Mouse (Mus musculus) embryonic facial prominence, embryonic 10.5 days (tissue): ENCODE results near the gene Lasp1. TPM values are rescaled to one million over a fixed set of nuclear protein-coding genes. Genes with fewer than 3 reads are reported as not detected.
"Not testable (repeated sequence)": the region's sequence is repeated elsewhere in the genome, so short reads cannot be mapped to it uniquely, and the experiment has no call there.

Experiments
- DNase-seq: peaks from one replicate; pipeline ENCODE4 v3.0.0-alpha.2; 2017; ENCODE audit warnings: low spot score
- H3K27ac ChIP-seq: fragments of 300-500 bp; sonication (generic); replicated peaks from 2 replicates; pipeline ENCODE4 v1.5.1; 2016; ENCODE audit warnings: mild to moderate bottlenecking
- H3K27me3 ChIP-seq: fragments of 300-500 bp; sonication (generic); replicated peaks from 2 replicates; pipeline ENCODE4 v1.6.1; 2016; ENCODE audit warnings: low read depth, mild to moderate bottlenecking; ENCODE audit not compliant: poor library complexity, severe bottlenecking
- H3K36me3 ChIP-seq: fragments of 300-500 bp; sonication (generic); replicated peaks from 2 replicates; pipeline ENCODE4 v1.6.1; 2016; ENCODE audit warnings: mild to moderate bottlenecking, moderate library complexity
- H3K4me1 ChIP-seq: fragments of 300-500 bp; sonication (generic); 2 replicates; pipeline ENCODE4 v1.6.1; 2016
- H3K4me3 ChIP-seq: fragments of 300-500 bp; sonication (generic); 2 replicates; pipeline ENCODE4 v1.5.1; 2016; ENCODE audit warnings: mild to moderate bottlenecking, moderate library complexity
- H3K9me3 ChIP-seq: fragments of 300-500 bp; sonication (generic); 2 replicates; pipeline ENCODE4 v1.6.1; 2016; ENCODE audit warnings: mild to moderate bottlenecking
- WGBS: fragments of 180-500 bp; shearing (Covaris S2); methylation state at CpG from one replicate; pipeline ENCODE4 v1.1.7; 2016; 5-methylcytosine and 5-hydroxymethylcytosine counted together
- polyA plus RNA-seq: library from polyadenylated mRNA; unstranded; fragments of >200 nt; fragmentation: Nextera tagmentation; extraction: Ambion mirVana; gene quantifications from 2 replicates; pipeline ENCODE4 v1.2.1, GENCODE M21; 2016

The Lasp1 gene
- polyA plus RNA-seq, 1 experiment from 2014 or later: 98.7 TPM

DNA sequence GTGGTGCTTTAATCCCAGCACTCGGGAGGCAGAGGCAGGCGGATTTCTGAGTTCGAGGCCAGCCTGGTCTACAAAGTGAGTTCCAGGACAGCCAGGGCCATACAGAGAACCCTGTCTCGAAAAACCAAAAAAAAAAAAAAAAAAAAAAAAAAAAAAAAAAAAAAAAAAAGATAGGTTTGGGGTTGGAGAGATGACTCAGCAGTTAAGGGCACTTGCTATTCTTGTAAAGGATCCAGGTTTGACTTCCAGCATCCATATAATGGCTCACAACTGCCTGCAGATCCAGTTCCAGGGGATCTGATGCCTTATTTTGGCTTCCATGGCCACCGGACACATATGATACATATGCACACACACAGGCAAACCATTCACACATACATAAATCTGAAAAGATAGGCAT is 73.6 kb downstream of the Lasp1 start:
- not testable (repeated sequence) for H3K4me1 ChIP-seq, DNase-seq, H3K36me3 ChIP-seq, H3K27ac ChIP-seq, H3K9me3 ChIP-seq, H3K4me3 ChIP-seq, H3K27me3 ChIP-seq
- 85% methylated on average over 5 of the region's 5 CpGs for WGBS

DNA sequence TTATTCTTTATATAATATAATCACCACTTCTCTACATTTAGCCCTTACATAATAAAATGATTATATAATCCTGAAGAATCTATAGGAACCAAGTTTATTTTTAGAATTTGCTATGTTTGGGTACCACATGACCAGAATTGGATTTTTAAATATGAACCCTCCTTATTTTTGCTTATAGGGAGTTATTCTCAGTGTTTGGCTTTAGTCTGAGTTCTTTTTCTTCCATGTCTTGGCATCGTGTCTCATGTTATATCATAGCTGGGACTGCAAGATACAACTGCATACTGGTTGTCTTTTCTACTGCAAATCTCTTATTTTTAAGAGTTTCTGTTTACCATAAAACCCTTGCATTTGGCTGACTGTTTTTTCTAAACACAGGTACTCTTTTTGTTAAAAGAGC is 75.6 kb downstream of the Lasp1 start:
- Histone ChIP-seq H3K36me3 (no peaks in the 10 kb centered on the region), H3K4me3 (no peak overlapping the region), H3K27ac (no peak overlapping the region), H3K9me3 (0 out of 2 replicates have a peak, but pooled peaks cover 2% of the 10 kb centered on the region), H3K27me3 (no peaks in the 10 kb centered on the region), H3K4me1 (no peaks in the 10 kb centered on the region)
- WGBS: 87% methylated on average over 1 of the region's 1 CpGs
- DNase-seq: no peak

DNA sequence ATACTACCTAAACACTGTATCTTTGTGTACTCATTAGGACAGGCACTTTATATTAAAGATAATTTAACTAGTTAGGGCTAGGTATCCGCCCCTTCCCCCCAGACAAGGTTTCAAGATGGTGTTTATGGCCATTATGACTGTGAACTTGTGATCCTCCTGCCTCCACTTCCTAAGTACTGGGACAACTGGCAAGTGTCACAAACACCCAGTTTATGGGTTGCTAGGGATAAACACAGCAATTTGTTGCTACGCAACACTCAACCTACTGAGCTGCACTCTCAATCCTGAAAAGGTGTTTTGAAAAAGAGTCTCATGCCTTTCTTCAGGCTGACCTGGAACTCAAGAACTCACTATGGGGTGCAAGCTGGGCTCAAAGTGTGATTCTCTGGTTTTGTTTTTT is 78.5 kb downstream of the Lasp1 start:
- DNase-seq: no peak
- WGBS: 85% methylated on average over 2 of the region's 2 CpGs
- H3K4me1 ChIP-seq: no peaks in the 10 kb centered on the region
- no peaks in the 10 kb centered on the region for H3K27me3 ChIP-seq
- no peak overlapping the region for H3K4me3 ChIP-seq
- no peaks in the 10 kb centered on the region for H3K9me3 ChIP-seq
- H3K36me3 ChIP-seq: no peaks in the 10 kb centered on the region
- H3K27ac ChIP-seq: no peak overlapping the region

DNA sequence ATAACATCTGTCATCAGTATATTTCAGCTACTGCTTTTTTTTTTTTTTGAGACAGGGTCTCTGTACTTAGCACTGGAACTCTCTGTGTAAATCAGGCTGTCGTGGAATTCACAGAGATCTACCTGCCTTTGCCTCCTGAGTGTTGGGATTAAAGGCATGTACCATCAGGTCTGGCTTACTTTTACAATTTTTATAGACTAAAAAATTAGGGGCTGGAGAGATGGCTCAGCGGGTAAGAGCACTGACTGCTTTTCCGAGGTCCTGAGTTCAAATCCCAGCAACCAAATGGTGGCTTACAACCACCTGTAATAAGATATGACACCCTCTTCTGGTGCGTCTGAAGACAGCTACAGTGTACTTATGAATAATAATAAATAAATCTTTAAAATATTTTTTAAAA is 81.6 kb downstream of the Lasp1 start:
- 90% methylated on average over 4 of the region's 4 CpGs for WGBS
- Histone ChIP-seq H3K27ac (no peak overlapping the region), H3K4me1 (no peaks in the 10 kb centered on the region)

DNA sequence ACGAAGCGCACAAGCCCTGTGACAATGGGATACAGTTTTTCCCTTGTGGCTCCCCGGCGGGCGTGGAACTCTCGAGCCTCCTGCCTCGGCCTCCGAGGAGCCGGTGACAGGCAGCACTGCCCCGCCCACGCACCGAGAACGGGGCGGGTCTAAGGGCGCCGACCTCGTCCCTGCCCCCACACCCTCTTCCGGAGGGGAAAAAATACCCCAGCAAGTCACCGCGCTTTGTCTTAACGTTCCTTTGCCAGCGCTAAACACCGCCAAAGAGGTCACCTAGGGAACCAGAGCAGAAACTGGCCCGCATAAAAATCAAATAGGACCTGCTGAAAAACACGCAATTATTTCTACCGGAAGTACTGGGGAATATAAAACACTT is 84.7 kb downstream of the Lasp1 start:
- peak overlapping the region; percentile 68 for H3K4me3 ChIP-seq
- DNase-seq: peak; percentile 81
- H3K27me3 ChIP-seq: no peaks in the 10 kb centered on the region
- H3K36me3 ChIP-seq: no peaks in the 10 kb centered on the region
- H3K4me1 ChIP-seq: no peaks in the 10 kb centered on the region
- H3K27ac ChIP-seq: peak overlapping the region; percentile 89
- H3K9me3 ChIP-seq: no peaks in the 10 kb centered on the region
- WGBS: 5% methylated on average over 26 of the region's 26 CpGs

More for the DNA sequence above, 81.6 kb downstream of the Lasp1 start:
- DNase-seq: no peak
- Histone ChIP-seq H3K9me3 (no peaks in the 10 kb centered on the region), H3K27me3 (no peaks in the 10 kb centered on the region), H3K4me3 (no peak overlapping the region), H3K36me3 (no peaks in the 10 kb centered on the region)

DNA sequence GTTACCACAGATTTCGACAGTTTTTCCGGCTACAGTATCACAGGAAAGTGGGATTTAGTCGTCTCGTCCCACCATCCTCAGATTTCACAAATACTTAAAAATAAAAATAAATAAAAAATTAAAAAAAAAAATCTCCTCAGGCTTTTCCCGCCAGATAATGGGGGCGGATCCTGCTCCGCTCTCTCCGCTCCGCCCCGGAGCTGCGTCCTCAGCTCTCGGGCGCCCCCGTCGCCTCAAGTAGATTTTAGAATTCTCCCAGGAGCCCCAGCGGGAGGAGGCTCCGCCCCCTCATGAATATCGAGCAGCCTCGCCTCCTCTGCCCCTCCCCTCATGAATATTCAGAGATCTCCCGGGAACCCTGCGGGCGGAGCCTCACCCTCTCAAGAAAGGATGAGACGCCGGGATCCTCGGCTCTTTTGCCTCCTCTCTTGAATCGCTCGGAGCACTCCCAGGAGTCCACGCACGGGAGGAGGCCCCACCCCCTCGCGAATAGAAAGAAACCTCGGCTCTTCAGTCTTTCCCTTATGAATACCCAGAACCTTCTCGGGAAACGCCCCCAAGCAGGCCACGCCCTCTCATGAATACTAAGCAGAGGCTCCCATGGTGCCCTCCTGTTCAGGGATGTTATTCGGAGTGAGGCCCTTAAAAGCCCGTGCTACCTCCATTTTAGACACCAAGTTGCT is 85.3 kb downstream of the Lasp1 start, which contains the start of gene Fbxo47:
Gene Fbxo47 (minus strand): TSS at position 237 of the 683 bp plus-strand sequence.
- Histone ChIP-seq H3K9me3 (no peaks in the 10 kb centered on the region), H3K36me3 (no peaks in the 10 kb centered on the region), H3K27me3 (no peaks in the 10 kb centered on the region), H3K27ac (peak within 1 kb of the TSS; percentile 89), H3K4me1 (no peaks in the 10 kb centered on the region), H3K4me3 (peak within 1 kb of the TSS; percentile 68)
- peak; percentile 97 for DNase-seq
- under 1% methylated on average over 37 of the region's 37 CpGs for WGBS

DNA sequence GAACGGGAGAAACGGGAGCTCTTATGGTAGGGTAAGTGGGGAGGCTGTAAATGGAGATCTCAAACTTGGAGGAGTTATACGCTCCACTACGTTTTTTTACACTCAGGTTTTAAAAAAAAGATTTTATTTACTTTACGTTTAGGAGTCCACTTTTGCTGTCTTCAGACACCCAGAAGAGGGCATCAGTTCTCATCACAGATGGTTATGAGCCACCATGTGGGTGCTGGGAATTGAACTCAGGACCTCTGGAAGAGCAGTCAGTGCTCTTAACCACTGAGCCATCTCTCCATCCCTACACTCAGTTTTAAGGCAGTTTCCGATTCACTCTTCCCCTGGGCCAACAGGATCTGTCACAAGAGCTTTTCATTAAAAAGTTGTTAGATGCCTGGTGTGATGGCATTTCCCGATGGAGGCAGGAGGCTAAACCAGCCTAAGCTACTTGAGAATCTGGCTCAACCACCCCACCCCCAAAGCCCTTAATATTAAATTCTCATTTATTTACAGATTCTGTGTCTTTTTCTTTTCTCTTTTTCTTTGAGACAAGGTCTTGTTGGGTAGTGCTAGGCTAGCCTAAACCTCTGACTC is 85.9 kb downstream of the Lasp1 start:
- Histone ChIP-seq H3K9me3 (no peaks in the 10 kb centered on the region), H3K27ac (peak overlapping the region; percentile 89), H3K4me1 (no peaks in the 10 kb centered on the region), H3K27me3 (no peaks in the 10 kb centered on the region), H3K36me3 (no peaks in the 10 kb centered on the region), H3K4me3 (peak overlapping the region; percentile 68)
- 32% methylated on average over 7 of the region's 7 CpGs for WGBS
- DNase-seq: no peak

DNA sequence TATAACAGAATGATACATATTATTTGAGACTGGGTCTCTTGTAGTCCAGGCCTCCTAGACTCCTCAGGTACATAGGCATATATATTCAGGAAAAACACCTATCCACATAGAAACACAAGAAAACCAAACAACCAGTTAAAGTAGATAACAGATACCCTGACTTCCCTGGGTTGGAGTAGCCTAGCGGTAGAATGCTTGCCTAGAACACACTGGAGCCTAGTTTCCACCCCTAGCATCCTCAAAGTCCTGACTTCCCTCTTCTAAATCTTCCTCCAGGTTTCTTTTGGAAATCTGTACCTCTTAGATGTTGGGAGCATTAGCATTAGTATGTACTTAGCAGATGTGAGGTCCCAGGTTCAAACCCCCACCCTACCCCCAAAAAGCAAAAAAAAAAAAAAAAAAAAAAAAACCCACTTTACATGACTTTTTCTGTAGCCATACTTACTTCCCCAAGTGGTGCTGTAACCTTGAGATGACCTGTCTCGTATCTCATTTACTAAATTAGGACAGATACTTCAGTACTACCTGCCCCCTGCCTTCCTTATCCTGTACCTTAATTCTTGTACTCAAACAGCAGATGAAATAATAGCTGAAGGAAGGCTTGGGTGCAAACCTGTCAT is 86.6 kb downstream of the Lasp1 start:
- Histone ChIP-seq H3K4me1 (no peaks in the 10 kb centered on the region), H3K27me3 (no peaks in the 10 kb centered on the region), H3K27ac (no peak overlapping the region), H3K4me3 (peak overlapping the region; percentile 68; the same call in 1 of the 2 replicates), H3K9me3 (no peaks in the 10 kb centered on the region), H3K36me3 (no peaks in the 10 kb centered on the region)
- DNase-seq: no peak
- 96% methylated on average over 2 of the region's 2 CpGs for WGBS

Other genes with a start within 250 kb of the Lasp1 start
- 0.72 and 0.80 TPM in 2 replicates for gene Srcin1, start 222.8 kb upstream of the Lasp1 start, polyA plus RNA-seq
- gene Epop, start 169.3 kb upstream of the Lasp1 start, polyA plus RNA-seq: 13.0 and 14.4 TPM in 2 replicates
- 2.1 and 2.2 TPM in 2 replicates for gene Mllt6, start 135.6 kb upstream of the Lasp1 start, polyA plus RNA-seq
- gene Cisd3, start 113.2 kb upstream of the Lasp1 start, polyA plus RNA-seq: 18.2 and 20.0 TPM in 2 replicates
- gene Pcgf2, start 98.5 kb upstream of the Lasp1 start, polyA plus RNA-seq: 23.2 and 24.1 TPM in 2 replicates
- gene Psmb3, start 95.6 kb upstream of the Lasp1 start, polyA plus RNA-seq: 634 and 654 TPM in 2 replicates
- gene Pip4k2b, start 54.3 kb upstream of the Lasp1 start, polyA plus RNA-seq: 1.9 and 2.1 TPM in 2 replicates
- gene Cwc25, start 32.4 kb upstream of the Lasp1 start, polyA plus RNA-seq: 22.0 and 24.2 TPM in 2 replicates
- gene 1700001P01Rik, start 23.1 kb upstream of the Lasp1 start, polyA plus RNA-seq: 0.85 and 1.1 TPM in 2 replicates
- gene Rpl23, start 16.6 kb upstream of the Lasp1 start, polyA plus RNA-seq: 481 and 487 TPM in 2 replicates
- 14.0 and 16.0 TPM in 2 replicates for gene B230217C12Rik, start 41.8 kb downstream of the Lasp1 start, polyA plus RNA-seq
- 0.42 and 0.67 TPM in 2 replicates for gene Fbxo47, start 85.2 kb downstream of the Lasp1 start, polyA plus RNA-seq
- 0.07 and 0.13 TPM in 2 replicates for gene Plxdc1, start 187.4 kb downstream of the Lasp1 start, polyA plus RNA-seq
- 15.6 and 19.2 TPM in 2 replicates for gene Arl5c, start 197.2 kb downstream of the Lasp1 start, polyA plus RNA-seq
- gene Cacnb1, start 224.0 kb downstream of the Lasp1 start, polyA plus RNA-seq: 5.3 and 5.7 TPM in 2 replicates
- gene Rpl19, start 227.7 kb downstream of the Lasp1 start, polyA plus RNA-seq: 1,206 and 1,219 TPM in 2 replicates